Mouse (Mus musculus) thymus, adult 2 months (tissue): Measurements from ENCODE around the gene Dync1li1. TPM values are rescaled to one million over a fixed set of nuclear protein-coding genes. Genes with fewer than 3 reads are reported as not detected.

Source experiments
- DNase-seq: peaks from one replicate; pipeline ENCODE4 v3.0.0; 2021
- H3K27ac ChIP-seq: fragments of 200-500 bp; 2 replicates; pipeline ENCODE4 v1.5.1; 2012; ENCODE audit warnings: low read length, control low read depth; ENCODE audit not compliant: control insufficient read depth, insufficient read depth
- H3K27me3 ChIP-seq: fragments of 200-500 bp; 2 replicates; pipeline ENCODE4 v1.6.1; 2012; ENCODE audit warnings: mild to moderate bottlenecking, low read length, moderate library complexity, mixed read lengths; ENCODE audit not compliant: control insufficient read depth, insufficient read depth
- H3K36me3 ChIP-seq: fragments of 200-500 bp; 2 replicates; pipeline ENCODE4 v1.6.1; 2012; ENCODE audit warnings: mild to moderate bottlenecking, low read length, moderate library complexity; ENCODE audit not compliant: control insufficient read depth, insufficient read depth
- H3K4me1 ChIP-seq: fragments of 200-500 bp; replicated peaks from 2 replicates; pipeline ENCODE4 v1.6.1; 2012; ENCODE audit warnings: low read length; ENCODE audit not compliant: control insufficient read depth, insufficient read depth
- H3K4me3 ChIP-seq: fragments of 200-500 bp; 2 replicates; pipeline ENCODE4 v1.5.1; 2012; ENCODE audit warnings: mild to moderate bottlenecking, low read length, control low read depth, moderate library complexity; ENCODE audit not compliant: control insufficient read depth, insufficient read depth
- CTCF ChIP-seq: fragments of 200-500 bp; IDR thresholded peaks from 2 replicates; pipeline ENCODE4 v1.5.1; 2012; ENCODE audit warnings: mild to moderate bottlenecking, control low read depth, low read length, moderate library complexity, borderline replicate concordance; ENCODE audit not compliant: control insufficient read depth, poor library complexity, insufficient read depth; ENCODE audit errors: extremely low read depth
- POLR2A ChIP-seq: fragments of 200-500 bp; IDR thresholded peaks from 2 replicates; pipeline ENCODE4 v1.6.1; 2012; ENCODE audit warnings: mild to moderate bottlenecking, low read length, control low read depth, moderate library complexity; ENCODE audit not compliant: control insufficient read depth, poor library complexity, insufficient read depth; ENCODE audit errors: extremely low read depth
- WGBS: fragments of 180-500 bp; shearing (Covaris S2); methylation state at CpG from one replicate; pipeline ENCODE4 v1.1.7; 2018; 5-methylcytosine and 5-hydroxymethylcytosine counted together
- polyA plus RNA-seq: library from polyadenylated mRNA; depleted of rRNA; stranded (reverse); fragments of >200 nt; gene quantifications from 2 replicates; pipeline ENCODE4 v1.2.3, GENCODE M21; 2012

Gene Dync1li1
- polyA plus RNA-seq, 1 experiment: 20.8 TPM

GRCm38 (mm10) chr9:114747012-114747411 is 58.4 kb downstream of the Dync1li1 start:
- WGBS: 94% methylated on average over 10 of the region's 10 CpGs
- H3K27me3 ChIP-seq: no peaks in the 10 kb centered on the region
- TF ChIP-seq POLR2A (no peak), CTCF (no peak)
- peaks cover 41% of the 10 kb centered on the region for H3K36me3 ChIP-seq
- no peak overlapping the region for H3K4me3 ChIP-seq
- DNase-seq: no peak
- no peak overlapping the region for H3K27ac ChIP-seq
- peaks cover 8% of the 10 kb centered on the region for H3K4me1 ChIP-seq

GRCm38 (mm10) chr9:114747466-114747865 is 58.9 kb downstream of the Dync1li1 start:
- H3K27ac ChIP-seq: no peak overlapping the region; the same call in 1 of the 2 replicates
- TF ChIP-seq CTCF (no peak), POLR2A (no peak)
- H3K4me3 ChIP-seq: no peak overlapping the region
- DNase-seq: no peak
- 96% methylated on average over 12 of the region's 12 CpGs for WGBS
- H3K27me3 ChIP-seq: no peaks in the 10 kb centered on the region
- peaks cover 7% of the 10 kb centered on the region for H3K4me1 ChIP-seq
- peaks cover 41% of the 10 kb centered on the region for H3K36me3 ChIP-seq

- no peak for DNase-seq
- Histone ChIP-seq H3K4me3 (no peak overlapping the region), H3K27ac (no peak overlapping the region), H3K36me3 (peaks cover 26% of the 10 kb centered on the region), H3K27me3 (no peaks in the 10 kb centered on the region), H3K4me1 (peaks cover 6% of the 10 kb centered on the region; the same call in 1 of the 2 replicates)
- 86% methylated on average over 3 of the region's 3 CpGs for WGBS
- TF ChIP-seq POLR2A: no peak
- no peak for TF ChIP-seq CTCF
Measured at GRCm38 (mm10) chr9:114751582-114751981, 63.0 kb downstream of the Dync1li1 start.

GRCm38 (mm10) chr9:114752311-114752710 is 63.7 kb downstream of the Dync1li1 start:
- no peak for DNase-seq
- Histone ChIP-seq H3K36me3 (peaks cover 20% of the 10 kb centered on the region), H3K27ac (no peak overlapping the region), H3K27me3 (no peaks in the 10 kb centered on the region), H3K4me1 (peaks cover 6% of the 10 kb centered on the region; the same call in 1 of the 2 replicates), H3K4me3 (no peak overlapping the region)
- WGBS: 68% methylated on average over 9 of the region's 9 CpGs
- TF ChIP-seq POLR2A: no peak
- no peak for TF ChIP-seq CTCF

DNA sequence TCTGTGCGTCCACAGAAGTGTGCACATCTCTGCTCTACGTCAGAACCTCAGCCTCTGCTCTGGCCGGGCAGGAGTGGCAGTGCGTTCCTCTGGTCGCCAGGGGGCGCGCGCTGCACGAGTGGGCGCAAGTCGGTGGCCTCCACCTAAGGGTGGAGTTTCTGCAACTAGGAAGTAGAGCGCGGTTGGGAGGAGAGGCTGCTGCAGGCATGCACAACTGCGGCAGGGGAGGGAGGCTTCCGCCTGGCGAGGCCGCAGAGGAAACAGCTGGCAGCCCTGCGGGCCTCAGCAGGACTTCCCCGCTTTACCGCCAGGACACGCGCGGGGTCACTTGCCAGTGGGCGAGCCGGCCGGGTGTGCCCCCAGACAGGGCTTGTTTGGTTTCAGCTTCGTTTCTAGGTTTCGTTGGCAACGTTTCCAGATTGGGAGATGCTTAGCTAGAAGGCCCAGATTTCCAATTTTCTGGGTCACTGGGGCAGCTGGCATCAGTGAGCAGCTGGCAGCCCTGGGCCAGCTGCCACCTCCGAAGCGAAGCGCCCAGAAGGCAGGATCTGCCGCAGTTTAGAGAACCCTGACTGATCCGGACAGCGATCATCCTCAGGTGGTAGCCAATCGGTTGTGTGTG is 64.4 kb downstream of the Dync1li1 start:
- Histone ChIP-seq H3K36me3 (peaks cover 14% of the 10 kb centered on the region), H3K4me3 (peak overlapping the region; percentile 67), H3K4me1 (peaks cover 8% of the 10 kb centered on the region; the same call in 1 of the 2 replicates), H3K27me3 (no peaks in the 10 kb centered on the region), H3K27ac (peak overlapping the region; percentile 93)
- WGBS: 2% methylated on average over 36 of the region's 36 CpGs
- TF ChIP-seq POLR2A: peak; percentile 79; the same call in 1 of the 2 replicates
- TF ChIP-seq CTCF: peak; percentile 99
- DNase-seq: peak; percentile 97

DNA sequence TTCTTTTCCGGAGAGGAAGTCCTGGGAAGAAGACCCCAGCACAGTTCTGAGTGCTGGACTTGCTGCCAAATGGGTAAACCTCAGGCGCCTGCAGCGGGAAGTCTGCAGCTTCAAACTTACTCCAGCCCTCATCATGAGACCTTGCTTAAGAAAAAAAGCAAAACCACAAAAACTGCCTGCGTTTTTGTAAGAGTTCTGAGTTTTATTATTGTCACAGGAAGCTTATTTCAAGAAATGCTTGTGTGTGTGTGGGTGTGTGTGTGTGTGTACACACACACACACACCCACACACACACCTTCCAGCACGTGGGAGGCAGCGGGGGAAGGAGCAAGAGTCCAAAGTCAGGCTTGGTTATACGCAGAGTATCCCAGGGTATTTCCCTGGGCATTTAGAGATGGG is 69.7 kb downstream of the Dync1li1 start:
- H3K27ac ChIP-seq: peak overlapping the region; percentile 74

More for the DNA sequence above, 69.7 kb downstream of the Dync1li1 start:
- Histone ChIP-seq H3K4me3 (no peak overlapping the region), H3K27me3 (no peaks in the 10 kb centered on the region), H3K4me1 (peaks cover 14% of the 10 kb centered on the region), H3K36me3 (peaks cover 35% of the 10 kb centered on the region)
- no peak for DNase-seq
- TF ChIP-seq CTCF: no peak
- TF ChIP-seq POLR2A: no peak
- WGBS: 13% methylated on average over 7 of the region's 7 CpGs
